Mouse (Mus musculus): ENCODE measurements around the gene Pelo.

- TF ChIP-seq CTCF (IDR thresholded peaks at IDR 0.05; ENCODE audit: insufficient read depth, low read depth, low read length), result no peak
- TF ChIP-seq POLR2A (IDR thresholded peaks at IDR 0.05; ENCODE audit: insufficient read depth, low read depth, low read length), result no peak
Measured at GRCm38 (mm10) chr13:115077346-115078134, 12.4 kb downstream of the Pelo start.
